Mouse (Mus musculus): ENCODE results near the gene Gfod1.

- TF ChIP-seq CTCF (IDR thresholded peaks at IDR 0.05; ENCODE audit: control insufficient read depth, insufficient read depth, low read length) (no peak), POLR2A (IDR thresholded peaks at IDR 0.05; ENCODE audit: borderline replicate concordance, control insufficient read depth, low read depth, low read length) (no peak)
Measured at GRCm38 (mm10) chr13:43222084-43222483, 81.9 kb downstream of the Gfod1 start.

All from bone marrow, adult 2 months (tissue).